Mouse (Mus musculus) stomach, embryonic 16.5 days (tissue): ENCODE measurements around the gene Med12. TPM values are rescaled to one million over a fixed set of nuclear protein-coding genes. Genes with fewer than 3 reads are reported as not detected.

ENCODE experiments used
- ATAC-seq: fragments of 200-750 bp; cut with Nextera tagmentation; 2 replicates; pipeline ENCODE4 v1.8.0; 2017; ENCODE audit warnings: moderate number of reproducible peaks, moderate TSS enrichment; ENCODE audit not compliant: insufficient read depth, low FRiP score
- H3K27ac ChIP-seq: fragments of 300-500 bp; sonication (generic); 2 replicates; pipeline ENCODE4 v1.5.1; 2014; ENCODE audit warnings: low read length
- H3K27me3 ChIP-seq: fragments of 300-500 bp; sonication (generic); 2 replicates; pipeline ENCODE4 v1.6.1; 2014; ENCODE audit warnings: low read length, control low read depth, mixed read lengths; ENCODE audit not compliant: control insufficient read depth, insufficient read depth
- H3K36me3 ChIP-seq: fragments of 300-500 bp; sonication (generic); 2 replicates; pipeline ENCODE4 v1.6.1; 2014; ENCODE audit warnings: low read length; ENCODE audit not compliant: control insufficient read depth, insufficient read depth
- H3K4me1 ChIP-seq: fragments of 300-500 bp; sonication (generic); 2 replicates; pipeline ENCODE4 v1.6.1; 2014; ENCODE audit warnings: low read length, control low read depth, mixed read lengths; ENCODE audit not compliant: control insufficient read depth, insufficient read depth
- H3K4me2 ChIP-seq: fragments of 300-500 bp; sonication (generic); 2 replicates; pipeline ENCODE4 v1.6.1; 2014; ENCODE audit warnings: low read depth, low read length, mixed read lengths
- H3K4me3 ChIP-seq: fragments of 300-500 bp; sonication (generic); replicated peaks from 2 replicates; pipeline ENCODE4 v1.5.1; 2014; ENCODE audit warnings: mild to moderate bottlenecking, low read length
- H3K9ac ChIP-seq: fragments of 300-500 bp; sonication (generic); 2 replicates; pipeline ENCODE4 v1.6.1; 2014; ENCODE audit warnings: low read length
- H3K9me3 ChIP-seq: fragments of 300-500 bp; sonication (generic); replicated peaks from 2 replicates; pipeline ENCODE4 v1.6.1; 2016; ENCODE audit warnings: low read length, control low read depth; ENCODE audit not compliant: control insufficient read depth
- WGBS: fragments of 180-500 bp; shearing (Covaris S2); extraction: QIAGEN DNeasy Blood & Tissue Kit; methylation state at CpG from one replicate; pipeline ENCODE4 v1.1.7; 2014; 5-methylcytosine and 5-hydroxymethylcytosine counted together
- polyA plus RNA-seq: library from polyadenylated mRNA; unstranded; fragments of >200 nt; fragmentation: Nextera tagmentation; extraction: Ambion mirVana; gene quantifications from 2 replicates; pipeline ENCODE4 v1.2.1, GENCODE M21; 2015

The Med12 gene
- polyA plus RNA-seq, 1 experiment from 2014 or later: 30.3 TPM

- H3K4me1 ChIP-seq: no peaks in the 10 kb centered on the region
- no peak overlapping the region for H3K27ac ChIP-seq
- no peak overlapping the region for H3K4me3 ChIP-seq
- no peaks in the 10 kb centered on the region; the same call in 1 of the 2 replicates for H3K27me3 ChIP-seq
- H3K9ac ChIP-seq: no peak overlapping the region
- H3K9me3 ChIP-seq: no peaks in the 10 kb centered on the region
- no peak overlapping the region for H3K4me2 ChIP-seq
- ATAC-seq: no peak
- 82% methylated on average over 2 of the region's 2 CpGs for WGBS
- no peaks in the 10 kb centered on the region for H3K36me3 ChIP-seq
Observed at GRCm38 (mm10) chrX:101345456-101345855, 71.6 kb downstream of the Med12 start.

DNA sequence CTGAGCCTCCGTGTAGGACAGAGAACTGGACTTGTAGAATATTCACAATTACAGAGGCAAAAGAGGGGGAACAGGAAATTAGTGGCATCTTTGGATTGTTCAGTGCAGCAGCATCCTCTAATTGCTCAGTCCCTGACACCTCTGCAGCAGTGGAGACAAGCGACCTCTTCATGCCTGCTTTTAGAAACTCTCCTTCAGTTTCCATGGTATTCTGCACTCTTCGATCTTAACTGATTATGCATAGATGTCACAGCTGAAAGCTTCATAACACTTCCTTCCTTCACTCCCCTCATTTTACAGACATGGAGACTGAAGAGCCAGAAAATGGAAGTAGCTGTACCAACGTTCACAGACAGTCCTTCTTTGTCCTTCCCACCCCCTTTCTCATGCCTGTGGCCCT lies 72.6 kb downstream of the Med12 start:
- Histone ChIP-seq H3K4me1 (no peaks in the 10 kb centered on the region), H3K4me2 (no peak overlapping the region), H3K27ac (no peak overlapping the region), H3K36me3 (no peaks in the 10 kb centered on the region), H3K27me3 (no peaks in the 10 kb centered on the region; the same call in 1 of the 2 replicates), H3K9ac (no peak overlapping the region), H3K4me3 (no peak overlapping the region), H3K9me3 (no peaks in the 10 kb centered on the region)
- ATAC-seq: no peak
- WGBS: 62% methylated on average over 4 of the region's 4 CpGs

Other genes starting within 250 kb of the Med12 start
- 0.13 TPM in 1 of 2 replicates, not detected in the other for gene Tex11, start 214.4 kb upstream of the Med12 start, polyA plus RNA-seq
- 2.8 and 3.2 TPM in 2 replicates for gene Slc7a3, start 188.0 kb upstream of the Med12 start, polyA plus RNA-seq
- gene Snx12, start 51.5 kb upstream of the Med12 start, polyA plus RNA-seq: 49.9 and 55.6 TPM in 2 replicates
- 2.1 and 2.5 TPM in 2 replicates for gene Foxo4, start 19.5 kb upstream of the Med12 start, polyA plus RNA-seq
- not detected in 2 replicates for gene Gm614, start 10.0 kb upstream of the Med12 start, polyA plus RNA-seq
- 11.8 and 12.6 TPM in 2 replicates for gene Il2rg, start 5.8 kb upstream of the Med12 start, polyA plus RNA-seq
- gene Gm20489, start 5.0 kb upstream of the Med12 start, polyA plus RNA-seq: not detected in 2 replicates
- 7.3 and 7.7 TPM in 2 replicates for gene Nlgn3, start 25.1 kb downstream of the Med12 start, polyA plus RNA-seq
- gene Gjb1, start 102.3 kb downstream of the Med12 start, polyA plus RNA-seq: 28.1 and 31.6 TPM in 2 replicates
- gene Zmym3, start 146.8 kb downstream of the Med12 start, polyA plus RNA-seq: 24.3 and 27.7 TPM in 2 replicates
- 315 and 321 TPM in 2 replicates for gene Nono, start 155.3 kb downstream of the Med12 start, polyA plus RNA-seq
- gene Itgb1bp2, start 175.1 kb downstream of the Med12 start, polyA plus RNA-seq: 2.2 and 40.6 TPM in 2 replicates